Mouse (Mus musculus): ENCODE results near the gene Apeh. TPM values are rescaled to one million over a fixed set of nuclear protein-coding genes. Genes with fewer than 3 reads are reported as not detected.

The Apeh gene
- total and polyA plus RNA-seq, 3 experiments: 67.5 to 148 (median 119) TPM

GRCm38 (mm10) chr9:108052885-108053664 is 41.3 kb downstream of the Apeh start, which contains the start of gene Amigo3:
Gene Amigo3, plus strand, starts transcription at chr9:108053159.
- ATAC-seq (ENCODE audit: extremely low read depth, insufficient number of reproducible peaks, low FRiP score, poor library complexity, severe bottlenecking) (peak; percentile 48), DNase-seq (ENCODE audit: low spot score) (peak; percentile 90)
- H3K4me3 ChIP-seq (ENCODE audit: low read depth, low read length): peak within 1 kb of the TSS; percentile 52; the same call in 1 of the 2 replicates
- TF ChIP-seq GATA1 (IDR thresholded peaks at IDR 0.05; ENCODE audit: borderline replicate concordance, low read length) (no peak), CTCF (IDR thresholded peaks at IDR 0.05; ENCODE audit: low read depth, low read length) (peak; percentile 61; the same call in 1 of the 2 replicates), POLR2AphosphoS5 (IDR thresholded peaks at IDR 0.05; ENCODE audit: insufficient replicate concordance, low read depth, low read length) (0 out of 2 replicates have a peak, but pooled peaks have one; percentile 69)
- no peaks in the 10 kb centered on the region for H3K9me3 ChIP-seq (replicated peaks)
- peaks cover 87% of the 10 kb centered on the region for H3K36me3 ChIP-seq (replicated peaks)
- H3K27me3 ChIP-seq (ENCODE audit: insufficient read depth, low read length): no peaks in the 10 kb centered on the region; the same call in 1 of the 2 replicates
- H3K4me1 ChIP-seq (ENCODE audit: insufficient read depth, low read depth, low read length): peaks cover 61% of the 10 kb centered on the region

GRCm38 (mm10) chr9:108052411-108052810 is 42.0 kb downstream of the Apeh start:
- Histone ChIP-seq H3K27me3 (ENCODE audit: insufficient read depth, low read length) (no peaks in the 10 kb centered on the region; the same call in 1 of the 2 replicates), H3K36me3 (replicated peaks) (peaks cover 87% of the 10 kb centered on the region), H3K9me3 (replicated peaks) (no peaks in the 10 kb centered on the region), H3K4me1 (ENCODE audit: insufficient read depth, low read depth, low read length) (peaks cover 68% of the 10 kb centered on the region), H3K4me3 (ENCODE audit: low read depth, low read length) (no peak overlapping the region)
- no peak for ATAC-seq (ENCODE audit: extremely low read depth, insufficient number of reproducible peaks, low FRiP score, poor library complexity, severe bottlenecking)
- TF ChIP-seq POLR2AphosphoS5 (IDR thresholded peaks at IDR 0.05; ENCODE audit: insufficient replicate concordance, low read depth, low read length) (peak; percentile 20; the same call in 1 of the 2 replicates), CTCF (IDR thresholded peaks at IDR 0.05; ENCODE audit: low read depth, low read length) (no peak)
- no peak for DNase-seq (ENCODE audit: low spot score)

- Histone ChIP-seq H3K36me3 (replicated peaks) (peaks cover 87% of the 10 kb centered on the region), H3K9me3 (replicated peaks) (no peaks in the 10 kb centered on the region), H3K4me3 (ENCODE audit: low read depth, low read length) (no peak overlapping the region), H3K27me3 (ENCODE audit: insufficient read depth, low read length) (no peaks in the 10 kb centered on the region; the same call in 1 of the 2 replicates), H3K4me1 (ENCODE audit: insufficient read depth, low read depth, low read length) (peaks cover 72% of the 10 kb centered on the region)
- no peak for DNase-seq (ENCODE audit: low spot score)
- no peak for ATAC-seq (ENCODE audit: extremely low read depth, insufficient number of reproducible peaks, low FRiP score, poor library complexity, severe bottlenecking)
- no peak for TF ChIP-seq CTCF (IDR thresholded peaks at IDR 0.05; ENCODE audit: low read depth, low read length)
- TF ChIP-seq TAL1 (conservative IDR thresholded peaks at IDR 0.05; ENCODE audit: low read depth, low read length): no peak
Measured at GRCm38 (mm10) chr9:108051931-108052220, 42.5 kb downstream of the Apeh start.

GRCm38 (mm10) chr9:108051184-108051930 is 43.0 kb downstream of the Apeh start:
- H3K36me3 ChIP-seq (replicated peaks): peaks cover 87% of the 10 kb centered on the region

GRCm38 (mm10) chr9:108049561-108050251 is 44.7 kb downstream of the Apeh start:
- Histone ChIP-seq H3K4me3 (ENCODE audit: low read depth, low read length) (peak overlapping the region; percentile 80), H3K4me1 (ENCODE audit: insufficient read depth, low read depth, low read length) (peaks cover 84% of the 10 kb centered on the region), H3K36me3 (replicated peaks) (peaks cover 87% of the 10 kb centered on the region), H3K27me3 (ENCODE audit: insufficient read depth, low read length) (no peaks in the 10 kb centered on the region; the same call in 1 of the 2 replicates), H3K9me3 (replicated peaks) (no peaks in the 10 kb centered on the region)
- DNase-seq (ENCODE audit: low spot score) (no peak), ATAC-seq (ENCODE audit: extremely low read depth, insufficient number of reproducible peaks, low FRiP score, poor library complexity, severe bottlenecking) (no peak)
- TF ChIP-seq POLR2AphosphoS5 (IDR thresholded peaks at IDR 0.05; ENCODE audit: insufficient replicate concordance, low read depth, low read length): no peak
- TF ChIP-seq TAL1 (conservative IDR thresholded peaks at IDR 0.05; ENCODE audit: low read depth, low read length): no peak
- no peak for TF ChIP-seq GATA1 (IDR thresholded peaks at IDR 0.05; ENCODE audit: borderline replicate concordance, low read length)
- no peak for TF ChIP-seq CTCF (IDR thresholded peaks at IDR 0.05; ENCODE audit: low read depth, low read length)
- no peak for TF ChIP-seq GATA2 (IDR thresholded peaks at IDR 0.05; ENCODE audit: borderline replicate concordance, low read depth, low read length)

More at GRCm38 (mm10) chr9:108051184-108051930, 43.0 kb downstream of the Apeh start:
- Histone ChIP-seq H3K4me1 (ENCODE audit: insufficient read depth, low read depth, low read length) (peaks cover 75% of the 10 kb centered on the region), H3K27me3 (ENCODE audit: insufficient read depth, low read length) (no peaks in the 10 kb centered on the region; the same call in 1 of the 2 replicates), H3K9me3 (replicated peaks) (no peaks in the 10 kb centered on the region), H3K4me3 (ENCODE audit: low read depth, low read length) (no peak overlapping the region; the same call in 1 of the 2 replicates)
- ATAC-seq (ENCODE audit: extremely low read depth, insufficient number of reproducible peaks, low FRiP score, poor library complexity, severe bottlenecking) (no peak), DNase-seq (ENCODE audit: low spot score) (no peak)
- TF ChIP-seq CTCF (IDR thresholded peaks at IDR 0.05; ENCODE audit: low read depth, low read length) (no peak), GATA1 (IDR thresholded peaks at IDR 0.05; ENCODE audit: borderline replicate concordance, low read length) (no peak), POLR2AphosphoS5 (IDR thresholded peaks at IDR 0.05; ENCODE audit: insufficient replicate concordance, low read depth, low read length) (no peak), TAL1 (conservative IDR thresholded peaks at IDR 0.05; ENCODE audit: low read depth, low read length) (no peak)

- H3K36me3 ChIP-seq (replicated peaks): peaks cover 84% of the 10 kb centered on the region
- TF ChIP-seq TAL1 (conservative IDR thresholded peaks at IDR 0.05; ENCODE audit: low read depth, low read length) (no peak), GATA2 (IDR thresholded peaks at IDR 0.05; ENCODE audit: borderline replicate concordance, low read depth, low read length) (no peak), GATA1 (IDR thresholded peaks at IDR 0.05; ENCODE audit: borderline replicate concordance, low read length) (no peak), CTCF (IDR thresholded peaks at IDR 0.05; ENCODE audit: low read depth, low read length) (no peak), POLR2AphosphoS5 (IDR thresholded peaks at IDR 0.05; ENCODE audit: insufficient replicate concordance, low read depth, low read length) (no peak)
Measured at GRCm38 (mm10) chr9:108049016-108049455, 45.4 kb downstream of the Apeh start, which contains the start of gene Gmppb. Gene Gmppb, plus strand, starts transcription at chr9:108049242.

More at GRCm38 (mm10) chr9:108049016-108049455, 45.4 kb downstream of the Apeh start, which contains the start of gene Gmppb:
- peaks cover 80% of the 10 kb centered on the region for H3K4me1 ChIP-seq (ENCODE audit: insufficient read depth, low read depth, low read length)
- H3K4me3 ChIP-seq (ENCODE audit: low read depth, low read length): peak within 1 kb of the TSS; percentile 80
- peak; percentile 97 for DNase-seq (ENCODE audit: low spot score)
- ATAC-seq (ENCODE audit: extremely low read depth, insufficient number of reproducible peaks, low FRiP score, poor library complexity, severe bottlenecking): peak; percentile 91
- H3K9me3 ChIP-seq (replicated peaks): no peaks in the 10 kb centered on the region
- H3K27me3 ChIP-seq (ENCODE audit: insufficient read depth, low read length): no peaks in the 10 kb centered on the region; the same call in 1 of the 2 replicates

Data from G1E (cell line).